Mouse (Mus musculus): ENCODE measurements at regions not wholly inside any gene's neighbourhood (a gene's known extent, or its start where the extent isn't known, plus 50 kb on each side); places are given as distances from the start of the nearest gene placed in this dataset.
A peak's percentile ranks its signal among the peaks of the same experiment; 100 is the strongest.
"Not testable (repeated sequence)": the region's sequence is repeated elsewhere in the genome, so short reads cannot be mapped to it uniquely, and the experiment has no call there.

DNA sequence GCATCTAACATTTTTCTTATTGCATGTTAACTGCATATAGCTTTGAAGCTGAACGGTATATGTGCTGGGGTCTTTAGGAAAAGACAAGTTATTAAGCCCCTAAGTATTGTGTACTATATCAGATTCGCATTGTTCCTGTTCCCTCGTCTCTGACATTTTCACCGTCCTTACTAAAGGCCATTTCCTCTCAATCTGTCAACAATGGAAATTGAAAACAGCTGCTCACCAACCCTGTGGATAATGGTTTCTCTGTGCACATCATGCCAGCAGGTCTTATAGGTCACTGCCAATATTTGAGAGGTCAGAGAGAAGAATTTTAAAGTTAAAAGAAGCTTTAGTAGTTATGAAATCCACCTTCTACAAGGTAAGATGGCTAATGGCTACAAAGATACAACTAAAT is 797.4 kb upstream of the Impad1 start:
- no peak for DNase-seq

- DNase-seq = no peak
Measured at GRCm38 (mm10) chr4:5587465-5587864, 794.3 kb upstream of the Impad1 start.

GRCm38 (mm10) chr4:5585205-5585604 is 792.0 kb upstream of the Impad1 start:
- DNase-seq = no peak

GRCm38 (mm10) chr4:5583989-5584677 is 791.0 kb upstream of the Impad1 start:
- DNase-seq = peak; percentile 5

DNA sequence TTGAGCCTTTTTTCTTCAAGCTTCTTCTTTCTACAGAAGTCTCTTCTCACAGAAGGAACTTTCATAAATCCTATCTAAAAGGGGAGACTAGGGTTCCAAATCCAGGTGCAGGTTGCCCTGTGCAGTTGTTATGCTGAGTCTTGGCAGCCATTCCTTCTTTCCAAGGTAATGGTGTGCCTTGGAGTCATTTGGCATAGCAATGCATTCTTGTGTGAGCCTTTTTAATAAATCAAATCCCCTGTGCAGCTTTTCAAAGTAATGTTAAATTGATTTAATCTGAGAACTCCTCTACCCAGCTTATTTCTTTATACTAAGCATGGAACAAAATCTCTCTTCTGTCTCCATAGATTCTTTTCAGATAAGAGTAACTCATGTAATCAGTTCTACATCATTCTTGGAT is 774.9 kb upstream of the Impad1 start:
- no peak for DNase-seq

DNA sequence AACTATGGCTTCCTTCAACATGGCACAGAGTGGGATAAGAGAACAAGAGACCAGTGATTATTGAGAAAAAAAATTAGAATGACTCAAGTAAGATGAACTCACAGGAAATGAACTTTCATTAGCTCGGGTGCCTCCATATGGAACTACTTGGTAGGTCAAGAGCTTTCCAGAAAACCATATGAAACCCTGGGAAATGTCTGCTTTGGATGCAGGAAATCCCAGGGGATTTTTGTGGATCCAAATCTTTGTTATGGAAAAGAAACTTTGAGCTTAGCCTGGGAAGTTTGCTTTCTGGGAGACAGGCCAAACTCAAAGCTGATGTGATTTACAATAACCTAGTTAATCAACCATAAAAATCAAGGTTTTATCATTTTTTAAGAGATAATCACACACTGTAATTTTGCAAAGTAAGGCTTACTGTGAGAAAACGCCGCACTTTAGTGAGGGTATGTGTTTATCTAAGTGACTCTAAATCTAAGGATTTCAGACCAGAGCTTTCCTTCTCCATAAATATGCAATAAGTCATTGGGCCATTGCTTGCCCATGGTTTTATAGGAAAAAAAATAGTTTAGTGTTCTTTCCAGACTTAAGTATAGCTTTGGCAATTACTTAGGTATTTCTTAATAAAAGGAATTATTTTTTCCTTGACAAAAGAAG is 767.0 kb upstream of the Impad1 start:
- no peak for DNase-seq

DNA sequence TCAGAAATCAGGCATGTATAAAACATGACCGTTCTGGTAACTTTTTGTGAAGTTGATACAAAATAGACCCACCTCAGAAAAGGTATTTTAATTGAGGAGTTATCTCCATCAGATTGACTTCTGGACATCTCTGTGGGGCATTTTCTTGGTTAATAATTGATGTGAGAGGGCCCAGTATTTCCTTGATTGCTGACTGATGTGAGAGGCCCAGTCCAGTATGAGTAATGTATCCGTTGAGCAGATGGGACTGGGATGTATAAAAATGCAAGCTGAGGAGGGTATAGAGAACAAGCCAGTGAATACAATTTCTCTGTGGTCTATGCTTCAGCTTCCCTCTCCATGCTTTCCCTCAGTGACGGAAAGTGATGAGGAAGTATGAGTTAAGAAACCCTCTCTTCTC is 747.0 kb upstream of the Impad1 start:
- no peak for DNase-seq

DNA sequence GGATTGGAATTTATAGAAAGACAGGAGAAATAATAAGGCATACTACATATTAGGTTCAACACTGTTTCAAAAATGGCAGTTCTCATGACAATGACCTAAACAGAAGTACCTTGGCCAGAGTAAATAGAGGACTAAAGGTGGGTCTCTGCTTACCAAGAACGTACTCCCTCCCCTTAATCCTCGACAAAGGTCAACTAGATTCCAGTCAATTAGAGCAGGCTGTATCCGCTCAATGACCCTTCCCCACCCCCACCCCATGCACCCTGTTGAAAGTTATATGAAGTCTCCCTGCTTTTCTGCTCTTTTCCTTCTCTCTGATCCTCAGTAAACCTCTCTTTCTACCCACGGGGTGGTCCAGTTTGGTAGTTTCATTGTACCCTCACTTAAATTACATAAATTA is 737.3 kb upstream of the Impad1 start:
- DNase-seq = no peak

DNA sequence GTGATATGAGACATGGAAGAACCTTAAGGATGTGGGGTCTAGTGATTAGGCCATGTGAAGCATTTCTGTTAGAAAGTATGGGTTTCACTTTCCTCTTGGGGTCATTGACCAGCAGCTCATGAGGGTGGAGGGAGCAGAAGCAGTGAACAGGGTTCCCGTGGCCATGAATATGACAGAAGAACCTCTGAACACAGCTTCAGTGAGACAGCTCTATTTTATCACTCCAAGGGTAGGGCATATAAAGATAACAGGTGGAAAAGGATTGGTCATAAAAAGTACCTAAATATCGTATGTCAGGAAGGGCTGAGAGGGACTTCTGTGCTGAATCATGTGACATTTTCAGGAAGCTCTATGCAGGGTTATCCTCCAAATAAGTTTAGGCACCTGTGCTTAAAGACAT is 725.4 kb upstream of the Impad1 start:
- no peak for DNase-seq

- DNase-seq = not testable (repeated sequence)
Measured at GRCm38 (mm10) chr4:5515426-5515825, 722.3 kb upstream of the Impad1 start.

DNA sequence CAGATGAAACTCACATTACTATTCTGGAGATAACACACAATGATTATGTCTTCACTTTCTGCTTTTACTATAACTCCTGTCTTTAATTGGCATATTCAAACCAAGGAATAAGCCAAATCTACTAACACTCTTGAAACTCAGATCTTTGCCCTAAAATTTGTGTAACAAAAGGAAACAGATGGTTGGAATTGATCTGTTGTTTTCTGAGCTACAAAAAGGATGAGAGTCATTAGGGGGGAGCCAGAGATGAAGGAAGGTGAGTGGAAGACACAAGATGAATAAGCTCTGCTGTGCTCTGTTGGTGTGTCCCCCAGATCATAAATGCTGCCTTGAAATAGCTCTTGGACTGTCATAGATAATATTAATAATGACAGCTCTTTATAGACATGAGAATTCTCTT is 718.6 kb upstream of the Impad1 start:
- DNase-seq = no peak

DNA sequence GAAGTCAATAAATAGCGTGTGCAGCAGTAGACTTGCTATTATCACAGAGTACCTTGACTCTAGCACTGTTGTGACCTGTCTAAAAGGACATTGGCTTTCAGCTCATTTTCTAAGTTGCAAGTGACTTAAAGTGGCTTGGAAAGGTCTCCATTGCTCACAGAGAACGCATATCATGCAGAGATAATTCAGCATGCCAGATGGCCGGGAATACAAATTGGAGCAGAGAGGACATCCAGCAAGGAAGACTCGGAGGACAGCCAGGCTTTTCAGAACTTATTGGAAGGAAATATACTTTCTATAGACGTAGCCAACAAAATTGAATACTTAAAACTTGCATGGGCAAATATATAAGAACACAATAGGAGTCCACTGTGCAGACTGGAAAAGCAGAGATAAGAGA is 716.2 kb upstream of the Impad1 start:
- no peak for DNase-seq

GRCm38 (mm10) chr4:5495012-5495411 is 701.9 kb upstream of the Impad1 start:
- no peak for DNase-seq

- DNase-seq = no peak
Measured at GRCm38 (mm10) chr4:5494072-5495000, 701.2 kb upstream of the Impad1 start.

DNA sequence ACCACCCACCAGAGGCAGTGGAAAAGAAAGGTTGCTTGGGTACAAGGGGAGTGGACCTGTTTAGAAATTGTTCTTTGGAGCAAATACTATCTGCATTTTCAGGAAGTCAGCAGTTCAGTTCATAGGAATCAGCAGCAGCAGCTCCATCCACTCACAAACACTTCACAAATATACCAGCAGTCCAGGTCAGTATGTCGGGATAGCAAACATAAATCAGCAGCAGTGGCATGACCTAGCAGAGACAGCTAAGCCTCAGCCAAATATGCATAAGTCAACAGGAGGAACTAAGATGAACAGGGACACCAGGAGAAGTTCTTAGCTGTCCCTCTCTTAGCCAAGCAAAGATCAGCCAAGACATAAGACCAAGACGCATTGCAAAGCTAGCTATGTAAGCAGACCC is 693.6 kb upstream of the Impad1 start:
- DNase-seq = no peak

GRCm38 (mm10) chr4:5471891-5472558 is 678.9 kb upstream of the Impad1 start:
- no peak for DNase-seq

DNA sequence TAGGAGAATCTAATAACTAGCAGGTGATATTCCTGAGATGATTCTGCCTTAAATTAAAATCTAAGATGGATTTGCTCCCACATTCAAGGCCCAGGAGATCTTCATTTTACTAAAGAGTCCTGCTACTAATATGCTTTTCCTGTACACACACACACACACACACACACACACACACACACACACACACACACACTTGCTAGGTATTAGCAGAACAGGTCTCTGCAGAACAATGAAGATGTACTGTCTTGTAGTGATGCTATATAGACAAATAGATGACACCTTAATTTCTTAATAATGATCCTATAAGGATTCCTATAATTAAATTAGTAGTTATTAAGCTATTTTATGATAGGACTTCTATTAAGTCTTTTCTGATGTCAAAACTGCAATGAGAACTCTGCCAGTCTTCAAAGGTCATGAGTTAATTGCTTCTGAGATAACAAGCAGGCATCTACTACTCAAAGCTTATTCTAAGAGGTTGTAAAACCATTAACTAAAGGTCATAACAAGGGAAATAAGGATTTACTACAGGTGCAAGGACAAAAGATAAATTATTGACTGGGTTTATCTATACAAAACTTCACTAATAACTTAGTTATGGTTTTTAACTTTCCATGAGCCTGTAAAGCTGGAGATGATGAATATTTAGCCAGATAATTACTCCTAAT is 666.0 kb upstream of the Impad1 start:
- DNase-seq = no peak

DNA sequence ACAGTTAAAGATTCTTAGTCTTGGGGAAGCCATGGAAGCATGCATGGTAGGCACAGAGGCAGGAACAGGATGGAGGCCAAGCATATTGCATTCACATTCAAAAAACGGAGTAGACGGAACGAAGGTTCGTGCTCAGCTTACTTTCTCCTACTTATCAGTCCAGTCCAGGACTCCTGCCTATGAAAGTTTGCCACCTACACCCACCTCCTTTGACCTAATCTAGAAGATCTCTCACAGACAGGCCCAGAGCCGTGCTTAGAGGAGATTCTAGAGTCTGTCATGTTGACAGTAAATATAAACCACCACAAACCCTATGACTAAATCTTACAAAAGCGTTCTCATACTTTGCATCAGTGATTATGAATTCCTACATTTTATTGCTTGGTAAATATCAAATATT is 657.3 kb upstream of the Impad1 start:
- no peak for DNase-seq

- DNase-seq = no peak
Measured at GRCm38 (mm10) chr4:5441339-5442019, 648.3 kb upstream of the Impad1 start.

DNA sequence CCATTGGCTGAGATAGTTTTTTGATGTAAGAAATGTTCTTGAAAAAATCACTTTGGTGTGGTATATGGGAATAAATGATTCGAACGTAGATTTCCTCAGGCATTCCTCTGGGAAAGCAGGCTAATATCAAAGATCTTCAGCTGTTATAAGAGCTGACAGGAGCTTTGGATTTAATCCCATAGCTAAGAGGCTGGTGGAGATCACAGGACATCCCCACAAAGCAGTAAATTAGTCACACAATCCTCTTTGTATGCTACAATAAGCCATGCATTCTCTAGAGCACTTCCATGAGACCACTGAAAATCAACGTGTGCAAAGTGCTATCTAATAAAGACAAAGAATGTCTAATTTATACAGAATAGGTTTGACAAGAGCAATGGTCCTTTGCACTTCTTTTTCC is 643.9 kb upstream of the Impad1 start:
- DNase-seq = no peak

Measured in kidney, adult 18-20 months (tissue).